Mouse (Mus musculus) intestine, embryonic 14.5 days (tissue): ENCODE data around the gene Adamtsl1. TPM values are rescaled to one million over a fixed set of nuclear protein-coding genes. Genes with fewer than 3 reads are reported as not detected.

ENCODE experiments used
- ATAC-seq: fragments of 200-750 bp; cut with Nextera tagmentation; replicated peaks from 2 replicates; pipeline ENCODE4 v1.8.0; 2017; ENCODE audit warnings: low read depth, moderate number of reproducible peaks, moderate TSS enrichment, moderate library complexity; ENCODE audit not compliant: low FRiP score, low TSS enrichment
- DNase-seq: peaks from one replicate; pipeline ENCODE4 v3.0.0-alpha.2; 2018; ENCODE audit warnings: low spot score
- H3K27ac ChIP-seq: fragments of 300-500 bp; sonication (generic); 2 replicates; pipeline ENCODE4 v1.5.1; 2014; ENCODE audit warnings: low read depth, mild to moderate bottlenecking, control low read depth
- H3K27me3 ChIP-seq: fragments of 300-500 bp; sonication (generic); replicated peaks from 2 replicates; pipeline ENCODE4 v1.6.1; 2014; ENCODE audit warnings: low read length, control low read depth; ENCODE audit not compliant: control insufficient read depth, insufficient read depth
- H3K36me3 ChIP-seq: fragments of 300-500 bp; sonication (generic); 2 replicates; pipeline ENCODE4 v1.6.1; 2014; ENCODE audit warnings: low read length, control low read depth; ENCODE audit not compliant: control insufficient read depth, insufficient read depth
- H3K4me1 ChIP-seq: fragments of 300-500 bp; sonication (generic); replicated peaks from 2 replicates; pipeline ENCODE4 v1.6.1; 2014; ENCODE audit warnings: low read length, control low read depth, mixed read lengths; ENCODE audit not compliant: control insufficient read depth, insufficient read depth
- H3K4me2 ChIP-seq: fragments of 300-500 bp; sonication (generic); 2 replicates; pipeline ENCODE4 v1.6.1; 2014; ENCODE audit warnings: low read length
- H3K4me3 ChIP-seq: fragments of 300-500 bp; sonication (generic); 2 replicates; pipeline ENCODE4 v1.5.1; 2014; ENCODE audit warnings: low read depth, low read length, control low read depth, mixed read lengths
- H3K9ac ChIP-seq: fragments of 300-500 bp; sonication (generic); 2 replicates; pipeline ENCODE4 v1.6.1; 2014; ENCODE audit warnings: mild to moderate bottlenecking, low read length
- H3K9me3 ChIP-seq: fragments of 300-500 bp; sonication (generic); 2 replicates; pipeline ENCODE4 v1.6.1; 2016; ENCODE audit warnings: low read length, control low read depth; ENCODE audit not compliant: control insufficient read depth
- WGBS: fragments of 180-500 bp; shearing (Covaris S2); extraction: QIAGEN DNeasy Blood & Tissue Kit; methylation state at CpG from one replicate; pipeline ENCODE4 v1.1.7; 2014; 5-methylcytosine and 5-hydroxymethylcytosine counted together
- polyA plus RNA-seq: library from polyadenylated mRNA; unstranded; fragments of >200 nt; fragmentation: Nextera tagmentation; extraction: Ambion mirVana; gene quantifications from 2 replicates; pipeline ENCODE4 v1.2.1, GENCODE M21; 2014

Adamtsl1 gene
- polyA plus RNA-seq, 1 experiment from 2014 or later = 12.4 TPM

DNA sequence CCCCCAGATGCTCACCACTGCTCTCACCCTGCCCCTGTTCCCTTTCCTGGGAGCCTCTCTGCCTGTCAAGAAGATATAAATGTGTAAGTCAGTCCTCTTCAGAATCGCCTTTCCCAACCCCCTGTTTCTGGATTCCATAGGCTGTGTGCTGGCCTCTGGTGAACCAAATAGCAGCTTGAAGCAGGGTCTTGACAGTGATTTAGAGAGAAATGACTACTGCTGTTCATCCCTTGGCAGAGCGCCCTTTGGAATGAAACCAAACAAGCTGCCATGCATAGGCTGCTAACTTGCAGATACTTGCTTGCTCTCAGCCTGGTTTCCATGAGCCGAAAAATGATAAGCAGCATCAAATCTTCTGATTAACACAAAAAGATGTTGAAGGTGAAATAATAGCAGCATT lies 610.4 kb downstream of the Adamtsl1 start:
- no peak overlapping the region for H3K27ac ChIP-seq
- DNase-seq (peak; percentile 71), ATAC-seq (no peak)
- no peaks in the 10 kb centered on the region for H3K27me3 ChIP-seq
- H3K36me3 ChIP-seq = no peaks in the 10 kb centered on the region
- no peaks in the 10 kb centered on the region for H3K9me3 ChIP-seq
- no peak overlapping the region for H3K4me2 ChIP-seq
- H3K9ac ChIP-seq = no peak overlapping the region
- H3K4me3 ChIP-seq = no peak overlapping the region
- H3K4me1 ChIP-seq = peaks cover 18% of the 10 kb centered on the region
- 28% methylated on average over 3 of the region's 3 CpGs for WGBS

GRCm38 (mm10) chr4:86126636-86127035 lies 612.7 kb downstream of the Adamtsl1 start:
- ATAC-seq (no peak), DNase-seq (no peak)
- no peak overlapping the region for H3K4me2 ChIP-seq
- peaks cover 18% of the 10 kb centered on the region for H3K4me1 ChIP-seq
- H3K27ac ChIP-seq = no peak overlapping the region
- H3K9ac ChIP-seq = no peak overlapping the region
- no peaks in the 10 kb centered on the region for H3K36me3 ChIP-seq
- H3K9me3 ChIP-seq = no peaks in the 10 kb centered on the region
- no peak overlapping the region for H3K4me3 ChIP-seq
- H3K27me3 ChIP-seq = no peaks in the 10 kb centered on the region
- 67% methylated on average over 2 of the region's 2 CpGs for WGBS

DNA sequence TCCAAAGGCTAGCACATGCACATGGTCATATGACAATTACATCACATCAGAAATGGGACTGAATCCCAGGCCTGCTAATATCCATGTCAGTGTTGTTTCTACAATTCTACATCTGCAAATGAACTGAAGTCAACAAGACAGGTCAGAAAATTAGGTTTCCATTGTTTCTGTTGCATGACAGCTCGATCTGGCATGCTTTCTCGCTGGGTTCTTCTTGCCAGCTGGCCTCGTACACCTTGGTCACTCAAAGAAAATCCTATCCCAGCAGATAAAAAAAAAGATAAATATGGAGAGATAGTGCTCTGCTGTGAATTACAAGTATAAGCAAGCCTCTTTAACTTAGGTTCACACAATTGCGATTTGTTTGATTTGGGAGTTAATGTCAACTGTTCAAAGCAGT lies 644.6 kb downstream of the Adamtsl1 start:
- no peak for ATAC-seq
- WGBS = 76% methylated on average over 4 of the region's 4 CpGs
- Histone ChIP-seq H3K4me2 (no peak overlapping the region), H3K4me1 (no peaks in the 10 kb centered on the region), H3K4me3 (no peak overlapping the region), H3K9me3 (no peaks in the 10 kb centered on the region), H3K9ac (no peak overlapping the region), H3K27ac (no peak overlapping the region), H3K27me3 (no peaks in the 10 kb centered on the region), H3K36me3 (no peaks in the 10 kb centered on the region)
- DNase-seq = no peak

GRCm38 (mm10) chr4:86159362-86159761 lies 645.4 kb downstream of the Adamtsl1 start:
- DNase-seq (no peak), ATAC-seq (no peak)
- H3K27me3 ChIP-seq = no peaks in the 10 kb centered on the region
- H3K4me2 ChIP-seq = no peak overlapping the region
- H3K27ac ChIP-seq = no peak overlapping the region
- no peaks in the 10 kb centered on the region for H3K36me3 ChIP-seq
- no peaks in the 10 kb centered on the region for H3K4me1 ChIP-seq
- H3K4me3 ChIP-seq = no peak overlapping the region
- WGBS = 59% methylated on average over 1 of the region's 1 CpGs
- H3K9ac ChIP-seq = no peak overlapping the region
- H3K9me3 ChIP-seq = no peaks in the 10 kb centered on the region

DNA sequence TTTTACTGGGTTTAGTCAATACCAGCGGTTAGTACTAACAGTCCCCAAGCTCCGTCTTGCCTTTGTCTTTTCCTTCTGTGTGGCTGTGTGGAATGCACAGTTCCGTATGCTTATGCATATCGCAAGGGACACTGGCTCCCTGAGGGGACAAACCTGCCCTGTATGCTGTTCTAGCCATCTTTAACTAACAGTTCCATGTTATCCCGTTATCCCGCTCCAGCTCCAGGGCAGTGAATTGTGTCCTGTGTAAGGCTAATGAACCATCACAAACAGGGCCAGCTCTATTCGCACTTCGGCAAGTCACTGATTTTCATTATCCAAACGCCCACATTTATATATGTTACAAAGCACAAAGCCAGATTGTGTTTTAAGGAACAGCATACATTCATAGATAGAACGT lies 656.8 kb downstream of the Adamtsl1 start:
- H3K4me3 ChIP-seq = no peak overlapping the region
- WGBS = 92% methylated on average over 10 of the region's 10 CpGs
- ATAC-seq (no peak), DNase-seq (no peak)
- no peak overlapping the region for H3K9ac ChIP-seq
- no peaks in the 10 kb centered on the region for H3K36me3 ChIP-seq
- H3K4me2 ChIP-seq = no peak overlapping the region
- H3K4me1 ChIP-seq = 0 out of 2 replicates have a peak, but pooled peaks cover 3% of the 10 kb centered on the region
- no peaks in the 10 kb centered on the region for H3K27me3 ChIP-seq
- H3K27ac ChIP-seq = no peak overlapping the region
- H3K9me3 ChIP-seq = no peaks in the 10 kb centered on the region

DNA sequence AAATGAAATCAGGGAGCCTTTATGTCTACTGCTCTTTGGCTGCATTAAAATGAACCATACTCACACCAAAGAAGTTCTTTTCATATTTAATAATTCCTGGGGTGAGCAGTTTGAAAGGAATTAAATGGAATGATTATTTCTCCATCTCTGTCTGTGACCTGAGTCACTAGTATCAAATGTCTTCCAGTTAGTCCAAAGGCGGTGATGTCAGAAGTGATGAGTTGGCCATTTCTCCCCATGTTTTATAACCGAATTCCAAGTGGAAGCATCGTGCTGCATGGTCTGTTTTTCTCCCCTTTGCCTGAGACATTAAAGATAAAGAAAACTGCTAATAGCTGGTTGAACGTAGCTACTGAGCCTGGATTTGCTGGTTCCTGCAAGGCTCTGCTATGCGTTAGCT lies 657.5 kb downstream of the Adamtsl1 start:
- no peaks in the 10 kb centered on the region for H3K36me3 ChIP-seq
- no peaks in the 10 kb centered on the region for H3K27me3 ChIP-seq
- ATAC-seq = no peak
- no peaks in the 10 kb centered on the region for H3K9me3 ChIP-seq
- H3K4me2 ChIP-seq = no peak overlapping the region
- no peak overlapping the region for H3K27ac ChIP-seq
- WGBS = 70% methylated on average over 5 of the region's 5 CpGs
- H3K9ac ChIP-seq = no peak overlapping the region
- H3K4me3 ChIP-seq = no peak overlapping the region
- DNase-seq = no peak
- H3K4me1 ChIP-seq = 0 out of 2 replicates have a peak, but pooled peaks cover 3% of the 10 kb centered on the region

DNA sequence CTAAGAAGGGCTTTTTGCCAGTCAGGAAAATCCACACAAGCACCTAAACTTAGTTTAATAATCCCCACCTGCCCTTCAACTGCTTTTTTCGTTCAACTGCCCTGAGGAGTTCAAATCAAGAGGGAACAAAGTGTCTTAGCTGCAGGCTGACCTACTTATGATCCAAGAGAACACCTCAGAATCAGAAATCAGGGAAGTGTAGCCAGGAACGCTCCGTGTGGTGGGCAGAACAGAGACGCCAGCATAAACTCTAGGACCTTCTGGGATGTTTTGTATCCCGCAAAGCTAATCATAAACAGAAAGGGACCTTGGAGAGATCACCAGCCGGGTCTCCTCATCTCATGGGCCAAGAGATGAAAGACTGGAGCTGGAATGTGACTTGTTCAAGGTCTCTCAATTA lies 663.5 kb downstream of the Adamtsl1 start:
- H3K9ac ChIP-seq = no peak overlapping the region
- ATAC-seq (no peak), DNase-seq (no peak)
- no peak overlapping the region for H3K27ac ChIP-seq
- 0 out of 2 replicates have a peak, but pooled peaks cover 3% of the 10 kb centered on the region for H3K4me1 ChIP-seq
- no peak overlapping the region for H3K4me3 ChIP-seq
- no peaks in the 10 kb centered on the region for H3K36me3 ChIP-seq
- 81% methylated on average over 6 of the region's 6 CpGs for WGBS
- H3K9me3 ChIP-seq = no peaks in the 10 kb centered on the region
- no peaks in the 10 kb centered on the region for H3K27me3 ChIP-seq
- no peak overlapping the region for H3K4me2 ChIP-seq

DNA sequence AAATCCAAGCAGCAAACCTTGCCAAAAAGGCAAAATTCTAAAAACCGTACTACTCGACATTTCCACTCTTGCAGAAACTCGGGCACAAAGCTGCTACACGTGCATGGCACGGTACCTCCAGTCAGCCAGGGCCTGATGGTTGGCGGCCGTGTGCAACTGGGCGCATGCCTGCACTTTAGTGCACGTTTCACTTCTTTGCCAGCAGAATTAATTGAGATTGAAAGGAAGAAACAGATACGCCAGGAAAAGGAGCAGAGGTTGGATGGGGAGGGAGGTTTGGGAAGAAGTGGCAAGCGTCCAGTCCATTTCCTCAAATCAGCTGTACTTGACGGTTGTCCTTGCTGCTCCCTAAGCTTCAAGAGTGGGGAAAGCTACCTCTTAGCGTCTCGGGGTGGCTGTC lies 664.1 kb downstream of the Adamtsl1 start:
- H3K36me3 ChIP-seq = no peaks in the 10 kb centered on the region
- no peaks in the 10 kb centered on the region for H3K9me3 ChIP-seq
- no peak overlapping the region for H3K9ac ChIP-seq
- no peak overlapping the region for H3K4me3 ChIP-seq
- no peak overlapping the region for H3K4me2 ChIP-seq
- 0 out of 2 replicates have a peak, but pooled peaks cover 3% of the 10 kb centered on the region for H3K4me1 ChIP-seq
- H3K27me3 ChIP-seq = no peaks in the 10 kb centered on the region
- DNase-seq = no peak
- WGBS = 86% methylated on average over 14 of the region's 14 CpGs
- no peak for ATAC-seq
- H3K27ac ChIP-seq = no peak overlapping the region

GRCm38 (mm10) chr4:86183701-86184173 lies 669.8 kb downstream of the Adamtsl1 start:
- WGBS = 55% methylated on average over 1 of the region's 1 CpGs
- ATAC-seq (no peak), DNase-seq (no peak)
- Histone ChIP-seq H3K36me3 (no peaks in the 10 kb centered on the region), H3K4me1 (no peaks in the 10 kb centered on the region), H3K4me3 (no peak overlapping the region), H3K9me3 (no peaks in the 10 kb centered on the region), H3K4me2 (no peak overlapping the region), H3K27me3 (no peaks in the 10 kb centered on the region), H3K9ac (no peak overlapping the region), H3K27ac (no peak overlapping the region)
